Mouse (Mus musculus) hindbrain, embryonic 16.5 days (tissue): Measurements from ENCODE around the gene Arhgap19. TPM values are rescaled to one million over a fixed set of nuclear protein-coding genes. Genes with fewer than 3 reads are reported as not detected.

Experiments
- polyA plus RNA-seq: library from polyadenylated mRNA; unstranded; fragments of >200 nt; fragmentation: Nextera tagmentation; extraction: Ambion mirVana; gene quantifications from 2 replicates; pipeline ENCODE4 v1.2.1, GENCODE M21; 2015

Arhgap19 gene
- polyA plus RNA-seq, 1 experiment from 2014 or later: 3.8 TPM

Other genes starting within 250 kb of the Arhgap19 start
- 1.6 and 1.7 TPM in 2 replicates for gene Gm340, start 219.7 kb downstream of the Arhgap19 start, polyA plus RNA-seq
- 17.4 and 23.1 TPM in 2 replicates for gene Slit1, start 58.4 kb downstream of the Arhgap19 start, polyA plus RNA-seq
- 18.2 and 19.6 TPM in 2 replicates for gene Frat1, start 27.9 kb upstream of the Arhgap19 start, polyA plus RNA-seq
- gene Frat2, start 46.1 kb upstream of the Arhgap19 start, polyA plus RNA-seq: 4.3 and 4.6 TPM in 2 replicates
- 16.6 and 21.2 TPM in 2 replicates for gene Rrp12, start 94.1 kb upstream of the Arhgap19 start, polyA plus RNA-seq
- gene Pgam1, start 109.9 kb upstream of the Arhgap19 start, polyA plus RNA-seq: 619 and 637 TPM in 2 replicates
- gene Exosc1, start 131.4 kb upstream of the Arhgap19 start, polyA plus RNA-seq: 52.4 and 55.9 TPM in 2 replicates
- 91.3 and 91.4 TPM in 2 replicates for gene Zdhhc16, start 131.4 kb upstream of the Arhgap19 start, polyA plus RNA-seq
- 30.0 and 31.3 TPM in 2 replicates for gene Mms19, start 179.1 kb upstream of the Arhgap19 start, polyA plus RNA-seq
- 13.4 and 15.2 TPM in 2 replicates for gene Ubtd1, start 179.7 kb upstream of the Arhgap19 start, polyA plus RNA-seq
- gene Ankrd2, start 234.0 kb upstream of the Arhgap19 start, polyA plus RNA-seq: 1.1 and 1.5 TPM in 2 replicates
- gene Hoga1, start 243.6 kb upstream of the Arhgap19 start, polyA plus RNA-seq: 2.0 and 2.4 TPM in 2 replicates